In genomic region chr4:114405682-114406354, GRCm38 (mm10) we compare ENCODE assay signal across 8 mouse cellular contexts. TPM values are rescaled to one million over a fixed set of nuclear protein-coding genes. Genes with fewer than 3 reads are reported as not detected.
DNase-seq lines count a peak whose midpoint lies in the region; ATAC-seq and TF ChIP-seq lines count a peak whose summit lies in the region.

No protein-coding gene starts in this region.

- TF ChIP-seq POLR2A in bone marrow, adult 2 months (IDR thresholded peaks at IDR 0.05; ENCODE audit: borderline replicate concordance, control insufficient read depth, low read depth, low read length) = no peak
- TF ChIP-seq POLR2A in heart, adult 2 months (IDR thresholded peaks at IDR 0.05; ENCODE audit: insufficient read depth, low read depth, low read length) = peak; percentile 58
- TF ChIP-seq POLR2A in kidney, adult 2 months (IDR thresholded peaks at IDR 0.05; ENCODE audit: low read depth, low read length) = peak; percentile 61
- TF ChIP-seq POLR2A in small intestine, adult 2 months (IDR thresholded peaks at IDR 0.05; ENCODE audit: low read depth, low read length) = no peak

- H3K4me1 ChIP-seq in bone marrow, adult 2 months (ENCODE audit: control insufficient read depth, insufficient read depth, low read length) = no peaks in the 10 kb centered on the region
- H3K4me1 ChIP-seq in embryonic facial prominence, embryonic 13.5 days = peaks cover 32% of the 10 kb centered on the region
- H3K4me1 ChIP-seq in heart, adult 2 months (ENCODE audit: control insufficient read depth, insufficient read depth, low read length) = peaks cover 5% of the 10 kb centered on the region
- peaks cover 36% of the 10 kb centered on the region for H3K4me1 ChIP-seq in kidney, adult 2 months (ENCODE audit: control insufficient read depth, insufficient read depth, low read length)
- peaks cover 40% of the 10 kb centered on the region for H3K4me1 ChIP-seq in limb, embryonic 10.5 days
- H3K4me1 ChIP-seq in midbrain, embryonic 12.5 days = peaks cover 21% of the 10 kb centered on the region
- H3K4me1 ChIP-seq in small intestine, adult 2 months (ENCODE audit: control insufficient read depth, insufficient read depth, insufficient read length, low read length) = no peaks in the 10 kb centered on the region; the same call in 1 of the 2 replicates

- peak overlapping the region; percentile 1 for H3K4me3 ChIP-seq in bone marrow, adult 2 months (replicated peaks; ENCODE audit: control insufficient read depth, low read depth, low read length)
- peak overlapping the region; percentile 75 for H3K4me3 ChIP-seq in embryonic facial prominence, embryonic 13.5 days
- H3K4me3 ChIP-seq in heart, adult 2 months = peak overlapping the region; percentile 70
- H3K4me3 ChIP-seq in kidney, adult 2 months (ENCODE audit: insufficient read depth, low read depth, low read length) = peak overlapping the region; percentile 71
- peak overlapping the region; percentile 83 for H3K4me3 ChIP-seq in limb, embryonic 10.5 days
- peak overlapping the region; percentile 76 for H3K4me3 ChIP-seq in midbrain, embryonic 12.5 days
- H3K4me3 ChIP-seq in small intestine, adult 2 months (ENCODE audit: low read depth, low read length) = peak overlapping the region; percentile 67

- peak; percentile 89 to 90 for DNase-seq in heart, adult 2 months
- DNase-seq in kidney, adult 2 months = peak; percentile 97
- DNase-seq in limb, embryonic 10.5 days (ENCODE audit: low spot score) = peak; percentile 93
- DNase-seq in MN1 (ENCODE audit: low spot score) = no peak

- ATAC-seq in embryonic facial prominence, embryonic 13.5 days (ENCODE audit: insufficient number of reproducible peaks, insufficient read depth, low FRiP score, low TSS enrichment, low read depth) = peak; percentile 61
- peak; percentile 87 for ATAC-seq in midbrain, embryonic 12.5 days (ENCODE audit: low FRiP score, low read depth)

- TF ChIP-seq EP300 in heart, adult 2 months (IDR thresholded peaks at IDR 0.05; ENCODE audit: insufficient read depth, low read depth, low read length) = peak; percentile 91

- H3K9me3 ChIP-seq in embryonic facial prominence, embryonic 13.5 days = no peaks in the 10 kb centered on the region
- no peaks in the 10 kb centered on the region for H3K9me3 ChIP-seq in limb, embryonic 10.5 days (replicated peaks)
- H3K9me3 ChIP-seq in midbrain, embryonic 12.5 days = no peaks in the 10 kb centered on the region

- peak overlapping the region; percentile 85 for H3K9ac ChIP-seq in embryonic facial prominence, embryonic 13.5 days
- H3K9ac ChIP-seq in heart, adult 2 months (ENCODE audit: low read depth, low read length) = peak overlapping the region; percentile 97
- peak overlapping the region; percentile 68 for H3K9ac ChIP-seq in midbrain, embryonic 12.5 days (replicated peaks)

- under 1% methylated on average over 45 of the region's 74 CpGs for WGBS in bone marrow, adult 2 months
- under 1% methylated on average over 18 of the region's 74 CpGs for WGBS in embryonic facial prominence, embryonic 13.5 days
- WGBS in heart, adult 2 months = under 1% methylated on average over 27 of the region's 74 CpGs
- WGBS in kidney, adult 2 months = under 1% methylated on average over 40 of the region's 74 CpGs
- WGBS in limb, embryonic 10.5 days = 1% methylated on average over 58 of the region's 74 CpGs
- under 1% methylated on average over 33 of the region's 74 CpGs for WGBS in midbrain, embryonic 12.5 days
- under 1% methylated on average over 46 of the region's 74 CpGs for WGBS in small intestine, adult 2 months

- TF ChIP-seq CTCF in bone marrow, adult 2 months (IDR thresholded peaks at IDR 0.05; ENCODE audit: control insufficient read depth, insufficient read depth, low read length) = peak; percentile 83
- TF ChIP-seq CTCF in heart, adult 2 months (IDR thresholded peaks at IDR 0.05) = peak; percentile 100; the same call in 1 of the 2 replicates
- peak; percentile 96 for TF ChIP-seq CTCF in kidney, adult 2 months (conservative IDR thresholded peaks at IDR 0.05; ENCODE audit: insufficient read depth, insufficient read length, low read depth, low read length)
- TF ChIP-seq CTCF in small intestine, adult 2 months (IDR thresholded peaks at IDR 0.05; ENCODE audit: extremely low read depth, insufficient read length, insufficient replicate concordance, low read depth, low read length) = peak; percentile 97

- H3K27me3 ChIP-seq in embryonic facial prominence, embryonic 13.5 days = peaks cover 74% of the 10 kb centered on the region
- H3K27me3 ChIP-seq in heart, adult 2 months (ENCODE audit: control insufficient read depth, insufficient read depth, low read length) = no peaks in the 10 kb centered on the region
- no peaks in the 10 kb centered on the region for H3K27me3 ChIP-seq in kidney, adult 2 months (replicated peaks; ENCODE audit: control insufficient read depth, insufficient read depth, low read length)
- H3K27me3 ChIP-seq in limb, embryonic 10.5 days (ENCODE audit: low read depth, poor library complexity, severe bottlenecking) = peaks cover 80% of the 10 kb centered on the region
- peaks cover 41% of the 10 kb centered on the region for H3K27me3 ChIP-seq in midbrain, embryonic 12.5 days
- H3K27me3 ChIP-seq in small intestine, adult 2 months (ENCODE audit: control insufficient read depth, insufficient read depth, low read length) = peaks cover 13% of the 10 kb centered on the region; the same call in 1 of the 2 replicates

- H3K36me3 ChIP-seq in embryonic facial prominence, embryonic 13.5 days = no peaks in the 10 kb centered on the region
- H3K36me3 ChIP-seq in heart, adult 2 months (ENCODE audit: control insufficient read depth, insufficient read depth, low read length) = no peaks in the 10 kb centered on the region
- no peaks in the 10 kb centered on the region for H3K36me3 ChIP-seq in kidney, adult 2 months (ENCODE audit: control insufficient read depth, insufficient read depth, low read length)
- no peaks in the 10 kb centered on the region for H3K36me3 ChIP-seq in limb, embryonic 10.5 days
- H3K36me3 ChIP-seq in midbrain, embryonic 12.5 days = no peaks in the 10 kb centered on the region
- H3K36me3 ChIP-seq in small intestine, adult 2 months (ENCODE audit: control insufficient read depth, insufficient read depth, low read length) = no peaks in the 10 kb centered on the region

- H3K4me2 ChIP-seq in embryonic facial prominence, embryonic 13.5 days = peak overlapping the region; percentile 94
- peak overlapping the region; percentile 96 for H3K4me2 ChIP-seq in midbrain, embryonic 12.5 days (replicated peaks)

- no peak overlapping the region; the same call in 1 of the 2 replicates for H3K27ac ChIP-seq in bone marrow, adult 2 months (ENCODE audit: control insufficient read depth, insufficient read depth, low read depth, low read length, poor library complexity)
- peak overlapping the region; percentile 92 for H3K27ac ChIP-seq in embryonic facial prominence, embryonic 13.5 days
- peak overlapping the region; percentile 85 for H3K27ac ChIP-seq in heart, adult 2 months
- H3K27ac ChIP-seq in kidney, adult 2 months (ENCODE audit: insufficient read depth, low read depth, low read length) = peak overlapping the region; percentile 91
- peak overlapping the region; percentile 88 for H3K27ac ChIP-seq in limb, embryonic 10.5 days
- peak overlapping the region; percentile 76 for H3K27ac ChIP-seq in midbrain, embryonic 12.5 days (replicated peaks)
- no peak overlapping the region for H3K27ac ChIP-seq in small intestine, adult 2 months (ENCODE audit: insufficient read depth, low read depth, low read length)

- intact Hi-C loops in heart, adult 2 months (cut with DNase I) = loop anchor here (2.0 to 5.0 kb wide), 5 partner anchors 36 to 231 kb away; no protein-coding TSS in a partner anchor

- H3K79me2 ChIP-seq in heart, adult 2 months (replicated peaks; ENCODE audit: control insufficient read depth, insufficient read depth, low read length) = no peaks in the 10 kb centered on the region

RNA-seq across cellular contexts. Expression of gene Trabd2b, which starts 0.7 kb away (rescaled TPM):
- 1.1 TPM in 1 of 2 replicates, not detected in the other for polyA plus RNA-seq in bone marrow, adult 2 months (2011; ENCODE audit: insufficient read depth, insufficient read length, low replicate concordance, missing spikeins)
- polyA plus RNA-seq in embryonic facial prominence, embryonic 13.5 days (2015; fragmentation: Nextera tagmentation; extraction: Ambion mirVana) = 1.7 TPM in 2 replicates
- total RNA-seq in heart, adult 2 months (2021) = 10 to 100 TPM; 60.1 to 69.8 TPM
- polyA plus RNA-seq in heart, adult 2 months (2012; rRNA removed) = 29.1 and 42.7 TPM in 2 replicates
- polyA plus RNA-seq in kidney, adult 2 months (2012; rRNA removed) = 31.5 and 32.2 TPM in 2 replicates
- 0.34 and 0.56 TPM in 2 replicates for polyA plus RNA-seq in limb, embryonic 10.5 days (2016; fragmentation: Nextera tagmentation; extraction: Ambion mirVana)
- polyA plus RNA-seq in midbrain, embryonic 12.5 days (2016; fragmentation: Nextera tagmentation; extraction: Ambion mirVana) = 1.8 and 2.0 TPM in 2 replicates
- 0.32 and 0.47 TPM in 2 replicates for polyA plus RNA-seq in small intestine, adult 2 months (2012; rRNA removed)

Comparison
In these comparisons a context has a peak if more than half of its experiments do, and no peak if none do; other contexts are left out.
1. H3K27ac ChIP-seq: peak in embryonic facial prominence, embryonic 13.5 days (single experiment), heart, adult 2 months (single experiment), kidney, adult 2 months (single experiment), limb, embryonic 10.5 days (single experiment) and midbrain, embryonic 12.5 days (single experiment); none in bone marrow, adult 2 months (single experiment) and small intestine, adult 2 months (single experiment).
2. H3K4me3 ChIP-seq: peak in every context shown above with its lines; median percentile 83 in limb, embryonic 10.5 days; 76 in midbrain, embryonic 12.5 days; 75 in embryonic facial prominence, embryonic 13.5 days; 71 in kidney, adult 2 months; 70 in heart, adult 2 months; 67 in small intestine, adult 2 months; 1 in bone marrow, adult 2 months.
3. POLR2A ChIP-seq: peak in heart, adult 2 months (single experiment) and kidney, adult 2 months (single experiment); none in bone marrow, adult 2 months (single experiment) and small intestine, adult 2 months (single experiment).
4. RNA of gene Trabd2b, which starts 0.7 kb away (polyA plus RNA-seq): 31.5 to 32.2 TPM in kidney, adult 2 months and 29.1 to 42.7 TPM in heart, adult 2 months; 1.8 to 2.0 TPM in midbrain, embryonic 12.5 days, 1.7 TPM in embryonic facial prominence, embryonic 13.5 days, 0.34 to 0.56 TPM in limb, embryonic 10.5 days, 0.32 to 0.47 TPM in small intestine, adult 2 months and 1.1 TPM in bone marrow, adult 2 months; every median in the first group is over 10 times any median in the second.
5. Peak in every context shown above with its lines, with median percentiles within 50 percentile points of each other: CTCF ChIP-seq and H3K9ac ChIP-seq.